Mouse (Mus musculus) liver, embryonic 12.5 days (tissue): ENCODE measurements around the gene Nr1d2. TPM values are rescaled to one million over a fixed set of nuclear protein-coding genes. Genes with fewer than 3 reads are reported as not detected.
A peak's percentile ranks its signal among the peaks of the same experiment; 100 is the strongest.
"Not testable (repeated sequence)": the region's sequence is repeated elsewhere in the genome, so short reads cannot be mapped to it uniquely, and the experiment has no call there.

Experiments used
- ATAC-seq: fragments of 200-750 bp; cut with Nextera tagmentation; 2 replicates; pipeline ENCODE4 v1.8.0; 2017; ENCODE audit warnings: moderate number of reproducible peaks, mild to moderate bottlenecking, moderate library complexity
- H3K27ac ChIP-seq: fragments of 300-500 bp; sonication (generic); 2 replicates; pipeline ENCODE4 v1.5.1; 2016; ENCODE audit warnings: mild to moderate bottlenecking
- H3K27me3 ChIP-seq: fragments of 300-500 bp; sonication (generic); replicated peaks from 2 replicates; pipeline ENCODE4 v1.6.1; 2016; ENCODE audit warnings: mild to moderate bottlenecking, moderate library complexity
- H3K36me3 ChIP-seq: fragments of 300-500 bp; sonication (generic); 2 replicates; pipeline ENCODE4 v1.6.1; 2016; ENCODE audit warnings: mild to moderate bottlenecking, moderate library complexity
- H3K4me1 ChIP-seq: fragments of 300-500 bp; sonication (generic); 2 replicates; pipeline ENCODE4 v1.6.1; 2016
- H3K4me2 ChIP-seq: fragments of 300-500 bp; sonication (generic); 2 replicates; pipeline ENCODE4 v1.6.1; 2016; ENCODE audit warnings: mild to moderate bottlenecking, moderate library complexity
- H3K4me3 ChIP-seq: fragments of 300-500 bp; sonication (generic); 2 replicates; pipeline ENCODE4 v1.5.1; 2016; ENCODE audit warnings: mild to moderate bottlenecking, moderate library complexity
- H3K9ac ChIP-seq: fragments of 300-500 bp; sonication (generic); 2 replicates; pipeline ENCODE4 v1.6.1; 2016; ENCODE audit warnings: mild to moderate bottlenecking, moderate library complexity
- H3K9me3 ChIP-seq: fragments of 300-500 bp; sonication (generic); replicated peaks from 2 replicates; pipeline ENCODE4 v1.6.1; 2016; ENCODE audit warnings: mild to moderate bottlenecking, moderate library complexity
- WGBS: fragments of 180-500 bp; shearing (Covaris S2); methylation state at CpG from one replicate; pipeline ENCODE4 v1.1.7; 2016; ENCODE audit not compliant: insufficient replicate concordance; 5-methylcytosine and 5-hydroxymethylcytosine counted together
- polyA plus RNA-seq: library from polyadenylated mRNA; unstranded; fragments of >200 nt; fragmentation: Nextera tagmentation; extraction: Ambion mirVana; gene quantifications from 2 replicates; pipeline ENCODE4 v1.2.1, GENCODE M21; 2016

Gene Nr1d2
- polyA plus RNA-seq, 1 experiment from 2014 or later = 2.2 TPM

- ATAC-seq, H3K36me3 ChIP-seq, H3K4me1 ChIP-seq, H3K4me2 ChIP-seq, H3K4me3 ChIP-seq, H3K9me3 ChIP-seq, H3K9ac ChIP-seq, H3K27me3 ChIP-seq, H3K27ac ChIP-seq: not testable (repeated sequence)
- WGBS = 80% methylated on average over 11 of the region's 11 CpGs
These were observed 12.7 kb downstream of the Nr1d2 start for GRCm38 (mm10) chr14:18226181-18226580.

- H3K9ac ChIP-seq, H3K4me1 ChIP-seq, H3K27me3 ChIP-seq, H3K9me3 ChIP-seq, H3K36me3 ChIP-seq, ATAC-seq, H3K27ac ChIP-seq, H3K4me2 ChIP-seq, H3K4me3 ChIP-seq: not testable (repeated sequence)
- 81% methylated on average over 11 of the region's 11 CpGs for WGBS
These were observed 13.5 kb downstream of the Nr1d2 start for GRCm38 (mm10) chr14:18225431-18225830.

GRCm38 (mm10) chr14:18221977-18222376 lies 16.9 kb downstream of the Nr1d2 start:
- Histone ChIP-seq H3K36me3 (no peaks in the 10 kb centered on the region), H3K4me1 (no peaks in the 10 kb centered on the region), H3K9me3 (no peaks in the 10 kb centered on the region), H3K9ac (no peak overlapping the region), H3K4me3 (no peak overlapping the region), H3K27me3 (no peaks in the 10 kb centered on the region), H3K27ac (no peak overlapping the region), H3K4me2 (no peak overlapping the region)
- 80% methylated on average over 6 of the region's 6 CpGs for WGBS
- ATAC-seq = no peak

GRCm38 (mm10) chr14:18217158-18217557 lies 21.8 kb downstream of the Nr1d2 start:
- H3K27me3 ChIP-seq = no peaks in the 10 kb centered on the region
- WGBS = 73% methylated on average over 1 of the region's 1 CpGs
- H3K4me3 ChIP-seq = no peak overlapping the region
- no peaks in the 10 kb centered on the region for H3K36me3 ChIP-seq
- no peaks in the 10 kb centered on the region for H3K9me3 ChIP-seq
- no peak for ATAC-seq
- H3K27ac ChIP-seq = no peak overlapping the region
- no peak overlapping the region for H3K9ac ChIP-seq
- no peak overlapping the region for H3K4me2 ChIP-seq
- H3K4me1 ChIP-seq = no peaks in the 10 kb centered on the region

GRCm38 (mm10) chr14:18216428-18216827 lies 22.5 kb downstream of the Nr1d2 start:
- ATAC-seq = no peak
- Histone ChIP-seq H3K9ac (no peak overlapping the region), H3K27me3 (no peaks in the 10 kb centered on the region), H3K4me3 (no peak overlapping the region), H3K36me3 (no peaks in the 10 kb centered on the region), H3K4me2 (no peak overlapping the region), H3K9me3 (no peaks in the 10 kb centered on the region), H3K4me1 (no peaks in the 10 kb centered on the region), H3K27ac (no peak overlapping the region)
- WGBS = 69% methylated on average over 6 of the region's 6 CpGs

GRCm38 (mm10) chr14:18210795-18211194 lies 28.1 kb downstream of the Nr1d2 start:
- H3K27ac ChIP-seq = no peak overlapping the region
- H3K36me3 ChIP-seq = no peaks in the 10 kb centered on the region
- H3K9ac ChIP-seq = no peak overlapping the region
- H3K9me3 ChIP-seq = no peaks in the 10 kb centered on the region
- H3K27me3 ChIP-seq = no peaks in the 10 kb centered on the region
- no peak overlapping the region for H3K4me2 ChIP-seq
- H3K4me1 ChIP-seq = no peaks in the 10 kb centered on the region
- no peak for ATAC-seq
- 65% methylated on average over 3 of the region's 3 CpGs for WGBS
- H3K4me3 ChIP-seq = no peak overlapping the region

- H3K9me3 ChIP-seq, H3K27ac ChIP-seq, H3K4me2 ChIP-seq, H3K4me1 ChIP-seq, H3K9ac ChIP-seq, H3K27me3 ChIP-seq, H3K4me3 ChIP-seq, ATAC-seq, H3K36me3 ChIP-seq: not testable (repeated sequence)
- WGBS = 58% methylated on average over 1 of the region's 1 CpGs
These were observed 34.6 kb downstream of the Nr1d2 start for GRCm38 (mm10) chr14:18204315-18204714.

GRCm38 (mm10) chr14:18201413-18201812 lies 37.5 kb downstream of the Nr1d2 start:
- Histone ChIP-seq H3K4me1 (no peaks in the 10 kb centered on the region), H3K4me3 (no peak overlapping the region), H3K27ac (no peak overlapping the region), H3K36me3 (no peaks in the 10 kb centered on the region), H3K27me3 (no peaks in the 10 kb centered on the region), H3K4me2 (no peak overlapping the region), H3K9me3 (no peaks in the 10 kb centered on the region), H3K9ac (no peak overlapping the region)
- no peak for ATAC-seq
- 69% methylated on average over 5 of the region's 5 CpGs for WGBS

GRCm38 (mm10) chr14:18186883-18187417 lies 52.0 kb downstream of the Nr1d2 start:
- H3K4me1 ChIP-seq = no peaks in the 10 kb centered on the region; the same call in 1 of the 2 replicates
- H3K4me2 ChIP-seq = no peak overlapping the region
- no peak overlapping the region for H3K4me3 ChIP-seq
- ATAC-seq = peak; percentile 47; the same call in 1 of the 2 replicates
- H3K9me3 ChIP-seq = no peaks in the 10 kb centered on the region
- 34% methylated on average over 9 of the region's 9 CpGs for WGBS
- H3K9ac ChIP-seq = no peak overlapping the region
- H3K27me3 ChIP-seq = no peaks in the 10 kb centered on the region
- H3K27ac ChIP-seq = peak overlapping the region; percentile 8; the same call in 1 of the 2 replicates
- H3K36me3 ChIP-seq = no peaks in the 10 kb centered on the region

- H3K27me3 ChIP-seq, H3K4me1 ChIP-seq, H3K9ac ChIP-seq, H3K27ac ChIP-seq, H3K4me3 ChIP-seq, H3K4me2 ChIP-seq, H3K9me3 ChIP-seq, ATAC-seq, H3K36me3 ChIP-seq: not testable (repeated sequence)
- 49% methylated on average over 2 of the region's 2 CpGs for WGBS
These were observed 61.4 kb downstream of the Nr1d2 start for GRCm38 (mm10) chr14:18177531-18177930.

- Histone ChIP-seq H3K4me2 (no peak overlapping the region), H3K9ac (no peak overlapping the region), H3K27ac (no peak overlapping the region), H3K4me1 (no peaks in the 10 kb centered on the region), H3K9me3 (no peaks in the 10 kb centered on the region), H3K4me3 (no peak overlapping the region), H3K27me3 (no peaks in the 10 kb centered on the region), H3K36me3 (no peaks in the 10 kb centered on the region)
- 59% methylated on average over 3 of the region's 3 CpGs for WGBS
- ATAC-seq = no peak
These were observed 71.3 kb downstream of the Nr1d2 start for GRCm38 (mm10) chr14:18167597-18167996.

- no peak for ATAC-seq
These were observed 71.9 kb downstream of the Nr1d2 start for GRCm38 (mm10) chr14:18167041-18167440.

More at GRCm38 (mm10) chr14:18167041-18167440, 71.9 kb downstream of the Nr1d2 start:
- Histone ChIP-seq H3K9me3 (no peaks in the 10 kb centered on the region), H3K4me1 (no peaks in the 10 kb centered on the region), H3K27me3 (no peaks in the 10 kb centered on the region), H3K4me3 (no peak overlapping the region), H3K9ac (no peak overlapping the region), H3K36me3 (no peaks in the 10 kb centered on the region), H3K4me2 (no peak overlapping the region), H3K27ac (no peak overlapping the region)
